Mouse (Mus musculus) embryonic facial prominence, embryonic 11.5 days (tissue): Measurements from ENCODE around the gene Sytl2. TPM values are rescaled to one million over a fixed set of nuclear protein-coding genes. Genes with fewer than 3 reads are reported as not detected.

Source experiments
- ATAC-seq: fragments of 200-750 bp; cut with Nextera tagmentation; replicated peaks from 2 replicates; pipeline ENCODE4 v1.8.0; 2017; ENCODE audit warnings: low read depth; ENCODE audit not compliant: insufficient number of reproducible peaks, low FRiP score, low TSS enrichment
- DNase-seq: peaks from one replicate; pipeline ENCODE4 v3.0.0-alpha.2; 2015; ENCODE audit warnings: low spot score
- H3K27ac ChIP-seq: fragments of 300-500 bp; sonication (generic); replicated peaks from 2 replicates; pipeline ENCODE4 v1.5.1; 2014; ENCODE audit warnings: mild to moderate bottlenecking, low read depth, low read length, control low read depth
- H3K27me3 ChIP-seq: fragments of 300-500 bp; sonication (generic); 2 replicates; pipeline ENCODE4 v1.6.1; 2014; ENCODE audit warnings: mild to moderate bottlenecking, low read length, moderate library complexity, mixed read lengths; ENCODE audit not compliant: control insufficient read depth, insufficient read depth
- H3K36me3 ChIP-seq: fragments of 300-500 bp; sonication (generic); replicated peaks from 2 replicates; pipeline ENCODE4 v1.6.1; 2014; ENCODE audit warnings: low read depth, mild to moderate bottlenecking, low read length, moderate library complexity, mixed read lengths; ENCODE audit not compliant: control insufficient read depth, insufficient read depth
- H3K4me1 ChIP-seq: fragments of 300-500 bp; sonication (generic); 2 replicates; pipeline ENCODE4 v1.6.1; 2014; ENCODE audit warnings: low read length, mixed read lengths; ENCODE audit not compliant: control insufficient read depth, insufficient read depth
- H3K4me2 ChIP-seq: fragments of 300-500 bp; sonication (generic); 2 replicates; pipeline ENCODE4 v1.6.1; 2014; ENCODE audit warnings: low read depth, mild to moderate bottlenecking, control low read depth, low read length, moderate library complexity
- H3K4me3 ChIP-seq: fragments of 300-500 bp; sonication (generic); 2 replicates; pipeline ENCODE4 v1.5.1; 2014; ENCODE audit warnings: low read depth, low read length, control low read depth
- H3K9ac ChIP-seq: fragments of 300-500 bp; sonication (generic); replicated peaks from 2 replicates; pipeline ENCODE4 v1.6.1; 2014; ENCODE audit warnings: mild to moderate bottlenecking, control low read depth, low read length
- H3K9me3 ChIP-seq: fragments of 300-500 bp; sonication (generic); replicated peaks from 2 replicates; pipeline ENCODE4 v1.6.1; 2016; ENCODE audit warnings: mild to moderate bottlenecking, low read length, inconsistent platforms, mixed read lengths; ENCODE audit not compliant: control insufficient read depth
- WGBS: fragments of 180-500 bp; shearing (Covaris S2); extraction: QIAGEN DNeasy Blood & Tissue Kit; methylation state at CpG from one replicate; pipeline ENCODE4 v1.1.7; 2014; 5-methylcytosine and 5-hydroxymethylcytosine counted together
- polyA plus RNA-seq: library from polyadenylated mRNA; unstranded; fragments of >200 nt; fragmentation: Nextera tagmentation; extraction: Ambion mirVana; gene quantifications from 2 replicates; pipeline ENCODE4 v1.2.1, GENCODE M21; 2014

The Sytl2 gene
- polyA plus RNA-seq, 1 experiment from 2014 or later = 5.2 TPM

- 85% methylated on average over 3 of the region's 3 CpGs for whole genome bisulfite sequencing
- H3K4me3 ChIP-seq = no peak overlapping the region
- no peaks in the 10 kb centered on the region for H3K36me3 ChIP-seq
- no peaks in the 10 kb centered on the region for H3K27me3 ChIP-seq
- H3K9me3 ChIP-seq = no peaks in the 10 kb centered on the region
- no peak overlapping the region for H3K27ac ChIP-seq
- no peak overlapping the region for H3K9ac ChIP-seq
- DNase-seq = no peak
- ATAC-seq = no peak
- no peaks in the 10 kb centered on the region for H3K4me1 ChIP-seq
- H3K4me2 ChIP-seq = no peak overlapping the region
Observed at GRCm38 (mm10) chr7:90355454-90355853, 53.4 kb downstream of the Sytl2 start.

DNA sequence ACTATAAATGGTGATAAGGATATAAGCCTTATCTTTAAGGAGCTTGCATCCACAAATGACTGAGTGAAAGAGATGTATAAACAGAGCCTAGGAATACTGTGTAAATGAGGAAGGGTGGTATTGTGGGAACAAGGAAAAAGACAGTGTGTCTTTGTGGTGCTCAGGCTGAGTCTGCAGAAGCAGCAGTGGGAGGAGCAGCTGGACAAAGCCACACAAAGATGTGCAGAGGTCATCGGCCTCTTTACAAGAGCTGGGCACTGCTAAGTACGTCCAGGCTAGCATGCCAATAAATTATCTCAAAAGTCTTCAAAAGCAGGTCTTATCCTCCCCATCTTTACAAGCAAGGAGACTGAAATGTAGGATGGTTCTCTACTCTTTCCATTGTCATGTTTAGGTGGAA is 53.9 kb downstream of the Sytl2 start:
- ATAC-seq = no peak
- 70% methylated on average over 2 of the region's 2 CpGs for WGBS

GRCm38 (mm10) chr7:90362788-90363187 is 60.7 kb downstream of the Sytl2 start:
- DNase-seq (no peak), ATAC-seq (no peak)
- Histone ChIP-seq H3K36me3 (no peaks in the 10 kb centered on the region), H3K27ac (no peak overlapping the region), H3K4me2 (no peak overlapping the region), H3K9me3 (no peaks in the 10 kb centered on the region), H3K9ac (no peak overlapping the region), H3K27me3 (no peaks in the 10 kb centered on the region), H3K4me3 (no peak overlapping the region), H3K4me1 (no peaks in the 10 kb centered on the region)
- 71% methylated on average over 7 of the region's 7 CpGs for WGBS

More for the DNA sequence above, 53.9 kb downstream of the Sytl2 start:
- H3K4me1 ChIP-seq = no peaks in the 10 kb centered on the region
- no peaks in the 10 kb centered on the region for H3K9me3 ChIP-seq
- no peaks in the 10 kb centered on the region for H3K36me3 ChIP-seq
- H3K27me3 ChIP-seq = no peaks in the 10 kb centered on the region
- no peak overlapping the region for H3K4me3 ChIP-seq
- no peak for DNase-seq
- no peak overlapping the region for H3K27ac ChIP-seq
- H3K4me2 ChIP-seq = no peak overlapping the region
- H3K9ac ChIP-seq = no peak overlapping the region

GRCm38 (mm10) chr7:90370071-90370851 is 68.2 kb downstream of the Sytl2 start:
- H3K4me3 ChIP-seq = no peak overlapping the region
- ATAC-seq = no peak
- 81% methylated on average over 6 of the region's 6 CpGs for WGBS

GRCm38 (mm10) chr7:90372804-90373203 is 70.8 kb downstream of the Sytl2 start:
- Histone ChIP-seq H3K27ac (no peak overlapping the region), H3K4me3 (no peak overlapping the region), H3K4me2 (no peak overlapping the region), H3K9me3 (no peaks in the 10 kb centered on the region), H3K4me1 (no peaks in the 10 kb centered on the region), H3K9ac (no peak overlapping the region), H3K36me3 (no peaks in the 10 kb centered on the region), H3K27me3 (no peaks in the 10 kb centered on the region)
- DNase-seq = no peak
- 61% methylated on average over 4 of the region's 4 CpGs for WGBS
- ATAC-seq = no peak

More at GRCm38 (mm10) chr7:90370071-90370851, 68.2 kb downstream of the Sytl2 start:
- Histone ChIP-seq H3K9ac (no peak overlapping the region), H3K4me1 (no peaks in the 10 kb centered on the region), H3K9me3 (no peaks in the 10 kb centered on the region), H3K36me3 (no peaks in the 10 kb centered on the region), H3K4me2 (no peak overlapping the region), H3K27me3 (no peaks in the 10 kb centered on the region), H3K27ac (no peak overlapping the region)
- DNase-seq = no peak

GRCm38 (mm10) chr7:90384411-90384810 is 82.4 kb downstream of the Sytl2 start:
- WGBS = 87% methylated on average over 2 of the region's 2 CpGs
- Histone ChIP-seq H3K4me2 (no peak overlapping the region), H3K4me1 (no peaks in the 10 kb centered on the region), H3K36me3 (no peaks in the 10 kb centered on the region), H3K4me3 (no peak overlapping the region), H3K9me3 (no peaks in the 10 kb centered on the region), H3K9ac (no peak overlapping the region), H3K27me3 (no peaks in the 10 kb centered on the region), H3K27ac (no peak overlapping the region)
- ATAC-seq = no peak
- no peak for DNase-seq

GRCm38 (mm10) chr7:90386885-90387459 is 84.9 kb downstream of the Sytl2 start:
- H3K9ac ChIP-seq = no peak overlapping the region
- no peaks in the 10 kb centered on the region for H3K36me3 ChIP-seq
- 3% methylated on average over 8 of the region's 8 CpGs for WGBS
- DNase-seq = no peak
- H3K27me3 ChIP-seq = no peaks in the 10 kb centered on the region
- H3K27ac ChIP-seq = no peak overlapping the region
- no peaks in the 10 kb centered on the region for H3K4me1 ChIP-seq
- H3K4me2 ChIP-seq = no peak overlapping the region; the same call in 1 of the 2 replicates
- 0 out of 2 replicates have a peak, but pooled peaks have one; percentile 56 for ATAC-seq
- H3K4me3 ChIP-seq = no peak overlapping the region
- no peaks in the 10 kb centered on the region for H3K9me3 ChIP-seq

GRCm38 (mm10) chr7:90389765-90390164 is 87.7 kb downstream of the Sytl2 start:
- 21% methylated on average over 3 of the region's 3 CpGs for WGBS

More at GRCm38 (mm10) chr7:90389765-90390164, 87.7 kb downstream of the Sytl2 start:
- no peak for DNase-seq
- no peaks in the 10 kb centered on the region for H3K27me3 ChIP-seq
- H3K4me2 ChIP-seq = no peak overlapping the region
- no peak overlapping the region for H3K9ac ChIP-seq
- ATAC-seq = no peak
- no peak overlapping the region for H3K4me3 ChIP-seq
- no peaks in the 10 kb centered on the region for H3K4me1 ChIP-seq
- H3K36me3 ChIP-seq = no peaks in the 10 kb centered on the region
- no peak overlapping the region for H3K27ac ChIP-seq
- no peaks in the 10 kb centered on the region for H3K9me3 ChIP-seq
